Mouse (Mus musculus) intestine, embryonic 15.5 days (tissue): Measurements from ENCODE around the gene Ddx59. TPM values are rescaled to one million over a fixed set of nuclear protein-coding genes. Genes with fewer than 3 reads are reported as not detected.

Experiments
- ATAC-seq: fragments of 200-750 bp; cut with Nextera tagmentation; 2 replicates; pipeline ENCODE4 v1.8.0; 2017; ENCODE audit warnings: moderate TSS enrichment, moderate library complexity
- H3K27ac ChIP-seq: fragments of 300-500 bp; sonication (generic); 2 replicates; pipeline ENCODE4 v1.5.1; 2015; ENCODE audit warnings: mild to moderate bottlenecking, inconsistent platforms
- H3K27me3 ChIP-seq: fragments of 300-500 bp; sonication (generic); replicated peaks from 2 replicates; pipeline ENCODE4 v1.6.1; 2015; ENCODE audit warnings: inconsistent platforms
- H3K36me3 ChIP-seq: fragments of 300-500 bp; sonication (generic); 2 replicates; pipeline ENCODE4 v1.6.1; 2015; ENCODE audit warnings: inconsistent platforms
- H3K4me1 ChIP-seq: fragments of 300-500 bp; sonication (generic); replicated peaks from 2 replicates; pipeline ENCODE4 v1.6.1; 2015; ENCODE audit warnings: inconsistent platforms
- H3K4me2 ChIP-seq: fragments of 300-500 bp; sonication (generic); replicated peaks from 2 replicates; pipeline ENCODE4 v1.6.1; 2015; ENCODE audit warnings: mild to moderate bottlenecking, inconsistent platforms
- H3K4me3 ChIP-seq: fragments of 300-500 bp; sonication (generic); replicated peaks from 2 replicates; pipeline ENCODE4 v1.5.1; 2015; ENCODE audit warnings: inconsistent platforms
- H3K9ac ChIP-seq: fragments of 300-500 bp; sonication (generic); 2 replicates; pipeline ENCODE4 v1.6.1; 2015; ENCODE audit warnings: inconsistent platforms
- H3K9me3 ChIP-seq: fragments of 300-500 bp; sonication (generic); 2 replicates; pipeline ENCODE4 v1.6.1; 2016; ENCODE audit warnings: inconsistent platforms
- WGBS: fragments of 180-500 bp; shearing (Covaris S2); methylation state at CpG from one replicate; pipeline ENCODE4 v1.1.7; 2015; 5-methylcytosine and 5-hydroxymethylcytosine counted together
- polyA plus RNA-seq: library from polyadenylated mRNA; unstranded; fragments of >200 nt; fragmentation: Nextera tagmentation; extraction: Ambion mirVana; gene quantifications from 2 replicates; pipeline ENCODE4 v1.2.1, GENCODE M21; 2015

Gene Ddx59
- polyA plus RNA-seq, 1 experiment from 2014 or later: 11.6 TPM

DNA sequence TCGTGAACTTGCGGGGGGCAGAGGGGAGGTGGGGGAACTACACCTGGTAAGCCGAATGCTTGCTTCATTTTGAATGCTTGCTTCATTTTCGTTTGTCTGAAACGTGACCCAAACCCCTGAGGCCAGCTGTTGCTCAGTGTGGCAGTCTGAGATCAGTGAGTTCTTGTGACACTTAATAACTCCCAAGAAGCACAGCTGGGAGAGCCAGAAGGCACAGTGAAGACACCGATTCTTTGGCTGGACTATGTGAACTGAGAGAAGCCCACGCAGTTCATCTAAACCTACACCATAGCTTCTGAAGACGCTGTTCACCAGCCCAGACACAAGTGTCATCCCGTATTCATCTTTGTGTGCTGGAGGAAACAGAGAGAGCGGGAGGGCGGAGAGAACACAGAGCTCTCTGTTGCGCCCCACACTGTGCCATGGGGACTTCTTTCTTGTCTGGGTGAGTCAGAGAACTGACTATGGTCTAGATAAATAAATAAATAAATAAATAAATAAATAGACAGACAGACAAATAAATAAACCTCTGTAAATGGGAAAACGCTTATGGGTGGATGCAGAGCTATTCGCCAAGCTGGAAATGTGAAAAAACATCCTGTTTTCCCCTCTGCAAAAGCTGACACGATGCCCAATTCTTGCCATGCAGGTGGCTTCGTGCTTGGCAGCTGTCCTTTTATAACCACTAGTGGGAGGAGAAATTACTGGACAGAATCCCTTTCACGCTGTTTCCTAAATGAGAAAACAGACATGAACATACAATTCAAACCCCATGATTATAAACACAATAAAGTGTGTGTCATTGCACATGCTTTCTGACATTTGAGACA is 40.9 kb downstream of the Ddx59 start:
- Histone ChIP-seq H3K27ac (no peak overlapping the region), H3K27me3 (no peaks in the 10 kb centered on the region), H3K9me3 (no peaks in the 10 kb centered on the region), H3K36me3 (no peaks in the 10 kb centered on the region), H3K9ac (no peak overlapping the region), H3K4me3 (no peak overlapping the region), H3K4me2 (no peak overlapping the region), H3K4me1 (no peaks in the 10 kb centered on the region)
- ATAC-seq: no peak
- 81% methylated on average over 17 of the region's 17 CpGs for WGBS

DNA sequence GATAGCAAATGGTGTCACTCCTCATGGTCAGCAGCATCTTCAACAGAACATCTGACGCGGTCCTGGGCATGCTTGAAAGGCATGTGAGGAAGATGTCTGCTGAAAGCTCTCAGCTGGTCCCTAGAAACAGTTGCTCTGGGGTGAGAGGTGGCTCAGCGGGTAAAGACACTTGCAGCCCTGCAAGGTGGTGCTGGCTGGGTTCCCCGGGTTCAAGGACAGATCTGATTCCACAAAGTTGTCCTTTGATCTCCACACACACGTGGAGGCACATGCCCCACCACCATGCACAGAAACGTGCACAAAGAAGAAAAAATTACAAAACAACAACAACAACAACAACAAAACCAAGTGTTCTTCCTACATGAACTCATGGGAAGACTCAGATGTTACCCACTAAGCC is 41.7 kb downstream of the Ddx59 start:
- Histone ChIP-seq H3K36me3 (no peaks in the 10 kb centered on the region), H3K4me2 (no peak overlapping the region), H3K4me3 (no peak overlapping the region), H3K9me3 (no peaks in the 10 kb centered on the region), H3K4me1 (no peaks in the 10 kb centered on the region), H3K27me3 (no peaks in the 10 kb centered on the region), H3K9ac (no peak overlapping the region), H3K27ac (no peak overlapping the region)
- no peak for ATAC-seq
- WGBS: 80% methylated on average over 6 of the region's 6 CpGs

DNA sequence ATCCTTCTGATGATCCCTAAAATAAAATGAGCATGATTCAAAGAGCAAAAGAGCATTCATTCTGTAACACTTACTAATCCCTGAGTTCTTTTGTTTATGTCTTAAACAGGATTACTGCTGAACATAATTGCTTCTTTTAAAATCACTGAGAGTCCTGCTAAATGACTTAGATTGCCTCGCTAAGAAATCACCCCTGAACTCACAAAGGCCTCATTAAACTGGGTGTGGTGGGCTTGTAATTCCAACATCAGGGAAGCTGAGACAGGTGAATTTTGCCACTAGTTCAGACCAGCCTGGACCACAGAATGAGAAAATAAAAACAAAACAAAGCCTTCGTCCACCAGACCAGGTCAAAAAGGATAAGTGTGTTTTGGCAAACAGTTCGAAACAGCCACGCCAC is 42.3 kb downstream of the Ddx59 start:
- WGBS: 69% methylated on average over 4 of the region's 4 CpGs
- ATAC-seq: no peak
- no peaks in the 10 kb centered on the region for H3K4me1 ChIP-seq

DNA sequence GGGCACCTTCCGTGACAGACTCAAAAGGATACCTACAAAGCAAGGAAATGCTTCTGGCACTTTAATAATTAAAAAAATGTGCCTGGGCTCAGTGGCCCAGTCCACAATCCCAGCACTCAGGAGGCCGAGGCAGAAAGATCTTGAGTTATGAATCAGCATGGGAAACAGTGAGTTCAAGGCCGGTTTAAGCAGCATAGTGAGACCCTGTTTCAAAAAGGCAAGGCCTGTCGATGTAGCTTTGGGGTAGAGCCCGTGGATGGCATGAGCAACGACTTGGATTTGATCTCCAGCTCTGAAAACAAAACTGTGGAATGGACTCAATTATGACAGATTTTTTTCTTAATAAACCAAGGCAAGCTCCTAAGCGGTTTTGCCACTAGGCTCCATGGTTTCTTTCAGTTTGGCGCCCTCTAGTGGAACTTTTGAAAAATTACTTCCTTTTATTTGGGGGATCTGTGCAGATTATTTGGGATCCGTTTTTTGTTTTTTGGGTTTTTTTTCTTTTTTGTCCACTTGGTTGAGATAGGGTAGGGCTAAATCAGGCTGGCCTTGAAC is 43.7 kb downstream of the Ddx59 start:
- H3K9me3 ChIP-seq: no peaks in the 10 kb centered on the region
- 32% methylated on average over 9 of the region's 9 CpGs for WGBS
- H3K27ac ChIP-seq: no peak overlapping the region
- no peaks in the 10 kb centered on the region for H3K36me3 ChIP-seq
- ATAC-seq: no peak; the same call in 1 of the 2 replicates
- H3K4me1 ChIP-seq: no peaks in the 10 kb centered on the region
- H3K4me3 ChIP-seq: no peak overlapping the region
- no peak overlapping the region for H3K9ac ChIP-seq
- no peaks in the 10 kb centered on the region for H3K27me3 ChIP-seq
- no peak overlapping the region for H3K4me2 ChIP-seq

More for the DNA sequence above, 42.3 kb downstream of the Ddx59 start:
- no peak overlapping the region for H3K27ac ChIP-seq
- H3K4me2 ChIP-seq: no peak overlapping the region
- H3K4me3 ChIP-seq: no peak overlapping the region
- no peaks in the 10 kb centered on the region for H3K27me3 ChIP-seq
- no peaks in the 10 kb centered on the region for H3K9me3 ChIP-seq
- H3K9ac ChIP-seq: no peak overlapping the region
- H3K36me3 ChIP-seq: no peaks in the 10 kb centered on the region

DNA sequence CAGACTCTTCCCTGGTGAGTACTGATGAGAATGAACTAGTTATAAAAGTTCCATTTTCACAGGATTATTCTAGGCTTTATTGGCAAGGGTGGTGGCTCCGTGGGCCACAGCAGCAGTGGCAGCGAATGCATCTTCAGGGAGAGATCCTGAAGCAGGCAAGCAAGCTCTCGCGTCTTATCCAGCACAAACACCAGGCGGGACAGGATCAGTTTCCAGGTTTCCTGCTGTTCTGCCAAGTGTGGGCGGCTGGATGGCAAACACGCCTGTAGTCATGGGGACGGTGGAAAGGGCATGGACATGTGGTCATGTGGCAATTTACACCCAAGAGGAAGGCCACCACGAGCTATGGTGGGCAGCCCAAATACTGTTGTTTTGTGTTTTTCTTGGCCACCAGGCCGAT is 47.4 kb downstream of the Ddx59 start:
- Histone ChIP-seq H3K9me3 (no peaks in the 10 kb centered on the region), H3K4me3 (no peak overlapping the region), H3K36me3 (no peaks in the 10 kb centered on the region), H3K27me3 (no peaks in the 10 kb centered on the region), H3K4me2 (no peak overlapping the region), H3K9ac (no peak overlapping the region), H3K27ac (no peak overlapping the region), H3K4me1 (peaks cover 6% of the 10 kb centered on the region; the same call in 1 of the 2 replicates)
- WGBS: 61% methylated on average over 10 of the region's 10 CpGs
- no peak for ATAC-seq

DNA sequence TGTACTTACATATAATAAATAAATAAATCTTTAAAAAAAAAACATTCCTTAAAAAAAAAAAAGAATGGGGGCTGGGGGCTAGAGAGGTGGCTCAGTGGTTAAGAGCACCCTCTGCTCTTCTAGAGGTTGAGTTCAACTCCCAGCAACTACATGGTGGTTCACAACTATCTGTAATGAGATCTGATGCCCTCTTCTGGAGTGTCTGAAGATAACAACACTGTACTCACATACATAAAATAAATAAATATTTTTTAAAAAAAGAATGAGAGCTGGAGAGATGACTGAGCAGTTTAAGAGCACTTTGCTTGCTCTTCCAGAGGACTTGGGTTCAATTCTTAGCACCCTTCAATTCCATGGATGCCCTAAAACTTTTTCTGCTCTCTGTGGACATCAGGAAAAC is 50.1 kb downstream of the Ddx59 start:
- no peak overlapping the region for H3K4me2 ChIP-seq
- H3K9me3 ChIP-seq: no peaks in the 10 kb centered on the region
- H3K9ac ChIP-seq: no peak overlapping the region
- H3K4me3 ChIP-seq: no peak overlapping the region
- no peak for ATAC-seq
- H3K27ac ChIP-seq: no peak overlapping the region
- H3K27me3 ChIP-seq: no peaks in the 10 kb centered on the region
- H3K4me1 ChIP-seq: peaks cover 6% of the 10 kb centered on the region; the same call in 1 of the 2 replicates
- H3K36me3 ChIP-seq: no peaks in the 10 kb centered on the region; the same call in 1 of the 2 replicates

DNA sequence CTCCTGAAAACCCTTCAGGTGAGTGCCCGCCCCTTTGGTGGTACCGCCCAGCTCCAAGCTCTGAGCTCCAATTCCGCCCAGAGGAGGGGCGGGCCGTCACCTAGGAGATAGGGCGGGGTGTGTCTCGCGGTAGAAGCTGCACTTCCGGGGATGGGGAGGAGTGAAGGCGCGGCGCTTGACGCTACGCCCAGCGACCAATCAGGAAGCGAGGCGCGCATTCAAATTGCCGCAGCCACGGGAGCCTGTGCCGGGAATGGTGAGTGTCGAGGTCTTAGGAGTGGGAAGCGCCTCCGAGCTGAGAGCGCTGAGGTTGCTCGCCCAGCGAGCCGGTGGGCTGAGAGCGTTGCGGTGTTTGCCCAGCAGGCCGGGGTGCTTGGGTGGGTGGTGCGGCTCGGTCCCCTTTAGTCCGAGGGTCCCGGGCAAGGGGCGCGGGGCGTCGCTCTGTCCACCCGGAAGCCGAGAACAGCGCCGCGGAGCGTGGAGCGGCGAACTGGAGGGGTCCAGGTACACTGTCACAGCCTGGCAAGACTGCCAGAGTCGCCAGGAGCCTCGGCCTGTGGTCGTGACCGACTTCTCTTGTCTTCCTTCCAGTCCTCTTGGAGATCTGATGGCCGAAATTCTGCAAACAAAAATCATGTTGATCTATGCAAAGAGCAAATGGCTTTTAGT is 51.2 kb downstream of the Ddx59 start, which contains the start of gene Kif14:
Gene Kif14, plus strand, starts transcription at position 201 of the 669 bp plus-strand sequence.
- H3K36me3 ChIP-seq: no peaks in the 10 kb centered on the region; the same call in 1 of the 2 replicates
- under 1% methylated on average over 52 of the region's 52 CpGs for WGBS
- peak; percentile 100 for ATAC-seq

DNA sequence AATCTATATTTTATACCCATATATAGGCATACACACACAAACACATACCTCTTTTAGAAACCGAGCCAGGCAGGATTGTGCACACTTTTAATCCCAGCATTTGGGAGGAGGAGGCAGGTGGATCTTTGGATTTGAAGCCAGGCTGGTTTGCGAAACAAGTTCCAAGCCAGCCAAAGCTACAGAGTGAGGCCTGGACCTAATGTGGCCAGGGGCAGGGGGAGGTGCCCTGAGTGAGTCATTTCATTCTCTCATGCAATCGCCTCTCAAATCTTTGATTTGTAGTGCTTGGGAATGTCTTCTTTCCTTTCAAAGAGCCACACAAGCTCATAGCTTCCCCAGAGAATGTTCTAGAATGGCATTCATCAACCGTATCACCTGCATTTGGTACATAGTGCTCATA is 54.3 kb downstream of the Ddx59 start:
- no peaks in the 10 kb centered on the region for H3K27me3 ChIP-seq
- no peaks in the 10 kb centered on the region for H3K9me3 ChIP-seq
- H3K27ac ChIP-seq: no peak overlapping the region
- ATAC-seq: no peak
- H3K4me2 ChIP-seq: no peak overlapping the region
- H3K4me1 ChIP-seq: peaks cover 6% of the 10 kb centered on the region; the same call in 1 of the 2 replicates
- no peak overlapping the region for H3K4me3 ChIP-seq
- H3K36me3 ChIP-seq: no peaks in the 10 kb centered on the region; the same call in 1 of the 2 replicates
- H3K9ac ChIP-seq: no peak overlapping the region
- WGBS: 89% methylated on average over 4 of the region's 4 CpGs

More for the DNA sequence above, 51.2 kb downstream of the Ddx59 start, which contains the start of gene Kif14:
- no peaks in the 10 kb centered on the region for H3K9me3 ChIP-seq
- H3K27ac ChIP-seq: no peak within 1 kb of the TSS
- H3K9ac ChIP-seq: peak within 1 kb of the TSS; percentile 63
- no peaks in the 10 kb centered on the region for H3K27me3 ChIP-seq
- peak within 1 kb of the TSS; percentile 60 for H3K4me3 ChIP-seq
- peaks cover 6% of the 10 kb centered on the region; the same call in 1 of the 2 replicates for H3K4me1 ChIP-seq
- peak within 1 kb of the TSS; percentile 92 for H3K4me2 ChIP-seq

DNA sequence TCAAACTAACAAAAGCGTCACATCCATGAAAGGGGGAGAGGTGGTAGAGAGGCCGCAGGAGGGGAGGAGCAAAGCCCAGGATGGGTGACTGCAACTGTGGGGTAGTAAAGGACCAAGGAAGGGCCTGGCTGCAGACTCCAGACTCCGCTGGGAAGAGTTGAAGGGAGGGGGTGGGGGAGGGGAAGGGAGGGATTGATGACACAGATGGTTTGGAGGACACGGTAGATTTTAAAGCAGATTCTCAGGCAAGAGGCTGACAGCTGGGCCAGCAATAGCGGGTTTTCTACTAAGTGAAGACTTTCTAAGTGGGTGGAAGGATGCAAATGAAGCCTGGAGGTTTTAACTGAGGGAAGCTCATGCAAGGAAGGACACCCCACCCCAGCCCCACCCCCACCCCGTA is 55.4 kb downstream of the Ddx59 start:
- 35% methylated on average over 6 of the region's 6 CpGs for WGBS
- no peak overlapping the region for H3K4me3 ChIP-seq
- H3K4me2 ChIP-seq: 0 out of 2 replicates have a peak overlapping the region, but pooled peaks have one; percentile 9
- no peak overlapping the region for H3K27ac ChIP-seq
- no peaks in the 10 kb centered on the region for H3K27me3 ChIP-seq
- H3K4me1 ChIP-seq: peaks cover 6% of the 10 kb centered on the region; the same call in 1 of the 2 replicates
- no peak for ATAC-seq
- H3K36me3 ChIP-seq: peaks cover 3% of the 10 kb centered on the region; the same call in 1 of the 2 replicates
- no peaks in the 10 kb centered on the region for H3K9me3 ChIP-seq
- H3K9ac ChIP-seq: no peak overlapping the region

Other genes with a start within 250 kb of the Ddx59 start
- gene Mroh3, start 202.4 kb upstream of the Ddx59 start, polyA plus RNA-seq: 0.10 and 0.63 TPM in 2 replicates
- 29.2 and 30.0 TPM in 2 replicates for gene Inava, start 181.0 kb upstream of the Ddx59 start, polyA plus RNA-seq
- gene Gpr25, start 154.4 kb upstream of the Ddx59 start, polyA plus RNA-seq: not detected in 2 replicates
- gene Camsap2, start 69.2 kb upstream of the Ddx59 start, polyA plus RNA-seq: 6.0 and 6.9 TPM in 2 replicates
- gene Kif14, start 51.1 kb downstream of the Ddx59 start, polyA plus RNA-seq: 4.0 and 4.6 TPM in 2 replicates
- gene Zfp281, start 209.6 kb downstream of the Ddx59 start, polyA plus RNA-seq: 12.4 and 16.5 TPM in 2 replicates